Mouse (Mus musculus): ENCODE measurements around the gene Atxn7l1. TPM values are rescaled to one million over a fixed set of nuclear protein-coding genes. Genes with fewer than 3 reads are reported as not detected.

Gene Atxn7l1
- polyA plus RNA-seq, 1 experiment from 2014 or later, result 7.8 TPM

- WGBS, result 69% methylated on average over 2 of the region's 2 CpGs
- Histone ChIP-seq H3K9ac (no peak overlapping the region), H3K27me3 (no peaks in the 10 kb centered on the region), H3K9me3 (replicated peaks) (no peaks in the 10 kb centered on the region), H3K4me3 (no peak overlapping the region), H3K36me3 (no peaks in the 10 kb centered on the region), H3K4me2 (no peak overlapping the region), H3K27ac (no peak overlapping the region), H3K4me1 (replicated peaks) (peaks cover 6% of the 10 kb centered on the region; the same call in 1 of the 2 replicates)
- ATAC-seq (replicated peaks; ENCODE audit: insufficient number of reproducible peaks, insufficient read depth, low FRiP score, low read depth), result no peak
These were observed 131.7 kb downstream of the Atxn7l1 start for GRCm38 (mm10) chr12:33279159-33279558.

- H3K27me3 ChIP-seq, result no peaks in the 10 kb centered on the region
- no peaks in the 10 kb centered on the region for H3K36me3 ChIP-seq
- H3K4me3 ChIP-seq, result no peak overlapping the region
- H3K27ac ChIP-seq, result no peak overlapping the region
- 34% methylated on average over 2 of the region's 2 CpGs for WGBS
- no peak overlapping the region for H3K4me2 ChIP-seq
- H3K9me3 ChIP-seq (replicated peaks), result no peaks in the 10 kb centered on the region
- H3K4me1 ChIP-seq (replicated peaks), result peaks cover 22% of the 10 kb centered on the region
- no peak overlapping the region for H3K9ac ChIP-seq
- ATAC-seq (replicated peaks; ENCODE audit: insufficient number of reproducible peaks, insufficient read depth, low FRiP score, low read depth), result no peak
These were observed 133.3 kb downstream of the Atxn7l1 start for GRCm38 (mm10) chr12:33280805-33281204.

GRCm38 (mm10) chr12:33284344-33284936 lies 136.9 kb downstream of the Atxn7l1 start:
- ATAC-seq (replicated peaks; ENCODE audit: insufficient number of reproducible peaks, insufficient read depth, low FRiP score, low read depth), result no peak
- H3K36me3 ChIP-seq, result no peaks in the 10 kb centered on the region
- no peak overlapping the region for H3K4me3 ChIP-seq
- no peak overlapping the region for H3K27ac ChIP-seq
- no peak overlapping the region for H3K9ac ChIP-seq
- H3K4me1 ChIP-seq (replicated peaks), result peaks cover 41% of the 10 kb centered on the region
- 69% methylated on average over 8 of the region's 8 CpGs for WGBS
- no peaks in the 10 kb centered on the region for H3K9me3 ChIP-seq (replicated peaks)
- H3K4me2 ChIP-seq, result no peak overlapping the region
- no peaks in the 10 kb centered on the region for H3K27me3 ChIP-seq

GRCm38 (mm10) chr12:33285354-33285753 lies 137.9 kb downstream of the Atxn7l1 start:
- Histone ChIP-seq H3K27me3 (no peaks in the 10 kb centered on the region), H3K36me3 (no peaks in the 10 kb centered on the region), H3K4me3 (no peak overlapping the region), H3K4me2 (no peak overlapping the region), H3K9ac (no peak overlapping the region), H3K27ac (peak overlapping the region; percentile 71), H3K9me3 (replicated peaks) (no peaks in the 10 kb centered on the region), H3K4me1 (replicated peaks) (peaks cover 50% of the 10 kb centered on the region)
- no peak for ATAC-seq (replicated peaks; ENCODE audit: insufficient number of reproducible peaks, insufficient read depth, low FRiP score, low read depth)
- whole genome bisulfite sequencing, result 32% methylated on average over 4 of the region's 4 CpGs

- Histone ChIP-seq H3K9ac (no peak overlapping the region), H3K27me3 (no peaks in the 10 kb centered on the region), H3K4me2 (no peak overlapping the region), H3K4me1 (replicated peaks) (peaks cover 50% of the 10 kb centered on the region), H3K27ac (peak overlapping the region; percentile 71), H3K9me3 (replicated peaks) (no peaks in the 10 kb centered on the region), H3K36me3 (no peaks in the 10 kb centered on the region), H3K4me3 (no peak overlapping the region)
- ATAC-seq (replicated peaks; ENCODE audit: insufficient number of reproducible peaks, insufficient read depth, low FRiP score, low read depth), result peak; percentile 78
- 57% methylated on average over 9 of the region's 9 CpGs for WGBS
These were observed 138.6 kb downstream of the Atxn7l1 start for GRCm38 (mm10) chr12:33285933-33286649.

GRCm38 (mm10) chr12:33287686-33288085 lies 140.2 kb downstream of the Atxn7l1 start:
- 58% methylated on average over 3 of the region's 3 CpGs for WGBS
- Histone ChIP-seq H3K9me3 (replicated peaks) (no peaks in the 10 kb centered on the region), H3K9ac (no peak overlapping the region), H3K36me3 (no peaks in the 10 kb centered on the region), H3K27ac (no peak overlapping the region), H3K4me2 (no peak overlapping the region), H3K4me3 (no peak overlapping the region), H3K4me1 (replicated peaks) (peaks cover 50% of the 10 kb centered on the region), H3K27me3 (no peaks in the 10 kb centered on the region)
- no peak for ATAC-seq (replicated peaks; ENCODE audit: insufficient number of reproducible peaks, insufficient read depth, low FRiP score, low read depth)

- Histone ChIP-seq H3K4me1 (replicated peaks) (peaks cover 48% of the 10 kb centered on the region), H3K9ac (no peak overlapping the region), H3K4me2 (no peak overlapping the region), H3K27ac (no peak overlapping the region), H3K4me3 (no peak overlapping the region), H3K9me3 (replicated peaks) (no peaks in the 10 kb centered on the region), H3K36me3 (no peaks in the 10 kb centered on the region), H3K27me3 (no peaks in the 10 kb centered on the region)
- 62% methylated on average over 2 of the region's 2 CpGs for WGBS
- no peak for ATAC-seq (replicated peaks; ENCODE audit: insufficient number of reproducible peaks, insufficient read depth, low FRiP score, low read depth)
These were observed 141.3 kb downstream of the Atxn7l1 start for GRCm38 (mm10) chr12:33288746-33289145.

GRCm38 (mm10) chr12:33302070-33302469 lies 154.6 kb downstream of the Atxn7l1 start:
- Histone ChIP-seq H3K4me3 (peak overlapping the region; percentile 57), H3K27ac (peak overlapping the region; percentile 71), H3K9ac (peak overlapping the region; percentile 52), H3K4me1 (replicated peaks) (peaks cover 13% of the 10 kb centered on the region), H3K27me3 (no peaks in the 10 kb centered on the region), H3K9me3 (replicated peaks) (no peaks in the 10 kb centered on the region), H3K36me3 (no peaks in the 10 kb centered on the region), H3K4me2 (peak overlapping the region; percentile 85)
- ATAC-seq (replicated peaks; ENCODE audit: insufficient number of reproducible peaks, insufficient read depth, low FRiP score, low read depth), result peak; percentile 78
- WGBS, result 1% methylated on average over 14 of the region's 14 CpGs

GRCm38 (mm10) chr12:33302523-33303383 lies 155.3 kb downstream of the Atxn7l1 start:
- Histone ChIP-seq H3K9me3 (replicated peaks) (no peaks in the 10 kb centered on the region), H3K4me1 (replicated peaks) (peaks cover 13% of the 10 kb centered on the region), H3K36me3 (no peaks in the 10 kb centered on the region), H3K27me3 (no peaks in the 10 kb centered on the region), H3K9ac (peak overlapping the region; percentile 54), H3K4me3 (peak overlapping the region; percentile 57), H3K27ac (peak overlapping the region; percentile 53), H3K4me2 (peak overlapping the region; percentile 85)
- WGBS, result under 1% methylated on average over 29 of the region's 29 CpGs
- no peak; the same call in 1 of the 2 replicates for ATAC-seq (replicated peaks; ENCODE audit: insufficient number of reproducible peaks, insufficient read depth, low FRiP score, low read depth)

- Histone ChIP-seq H3K4me3 (peak overlapping the region; percentile 57), H3K4me1 (replicated peaks) (peaks cover 13% of the 10 kb centered on the region), H3K9me3 (replicated peaks) (no peaks in the 10 kb centered on the region), H3K9ac (no peak overlapping the region), H3K4me2 (peak overlapping the region; percentile 85), H3K36me3 (no peaks in the 10 kb centered on the region), H3K27ac (peak overlapping the region; percentile 53; the same call in 1 of the 2 replicates), H3K27me3 (no peaks in the 10 kb centered on the region)
- 11% methylated on average over 9 of the region's 9 CpGs for WGBS
- ATAC-seq (replicated peaks; ENCODE audit: insufficient number of reproducible peaks, insufficient read depth, low FRiP score, low read depth), result no peak
These were observed 155.9 kb downstream of the Atxn7l1 start for GRCm38 (mm10) chr12:33303384-33303770.

GRCm38 (mm10) chr12:33305106-33305505 lies 157.6 kb downstream of the Atxn7l1 start:
- H3K27me3 ChIP-seq, result no peaks in the 10 kb centered on the region
- no peak overlapping the region for H3K27ac ChIP-seq
- no peak overlapping the region for H3K4me3 ChIP-seq
- no peaks in the 10 kb centered on the region for H3K9me3 ChIP-seq (replicated peaks)
- WGBS, result 89% methylated on average over 9 of the region's 9 CpGs
- ATAC-seq (replicated peaks; ENCODE audit: insufficient number of reproducible peaks, insufficient read depth, low FRiP score, low read depth), result no peak
- H3K9ac ChIP-seq, result no peak overlapping the region
- no peaks in the 10 kb centered on the region for H3K36me3 ChIP-seq
- H3K4me2 ChIP-seq, result no peak overlapping the region
- H3K4me1 ChIP-seq (replicated peaks), result peaks cover 13% of the 10 kb centered on the region
